ENCODE assay signal across 8 mouse cellular contexts in the genomic region with DNA sequence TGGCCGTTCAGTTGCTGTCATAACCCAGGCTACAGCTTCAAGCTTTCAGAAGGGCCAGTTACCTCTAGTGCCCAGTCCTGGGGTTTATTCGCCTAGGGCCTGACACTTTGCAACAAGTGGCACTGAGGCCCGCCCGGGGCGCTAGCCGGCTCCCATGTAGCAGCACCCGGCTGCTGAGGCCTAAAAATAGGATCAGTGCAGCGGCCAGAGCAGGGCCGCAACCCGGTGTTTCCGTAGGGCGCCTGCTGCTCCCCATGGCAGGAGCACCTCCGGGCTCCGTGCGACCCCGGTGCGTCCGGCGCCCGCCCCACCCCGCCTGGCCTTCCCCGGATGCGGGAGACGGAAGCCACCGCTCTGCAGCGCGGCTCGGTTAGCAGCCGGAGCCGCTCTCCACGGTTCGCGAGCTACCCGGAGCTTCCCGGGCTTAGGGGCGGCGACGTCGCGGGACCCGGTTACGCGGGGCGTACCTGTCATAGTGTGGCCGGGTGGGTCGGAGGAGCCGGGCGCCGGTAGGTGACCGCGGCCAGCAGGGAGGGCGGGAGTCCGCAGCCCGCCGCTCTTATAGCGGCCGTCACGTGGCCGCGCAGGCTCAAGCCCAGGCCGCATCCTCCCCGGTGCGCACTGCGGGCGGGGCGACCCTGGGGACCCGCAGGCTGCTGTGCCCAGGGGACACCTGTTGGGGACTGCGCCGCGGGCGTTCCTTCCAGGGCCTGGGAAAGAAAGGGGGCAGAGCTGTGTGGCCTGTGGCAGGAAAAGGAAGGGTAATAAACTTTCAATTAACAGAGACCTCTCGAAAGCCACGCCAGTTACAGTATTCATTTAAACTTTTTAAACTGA. TPM values are rescaled to one million over a fixed set of nuclear protein-coding genes. Genes with fewer than 3 reads are reported as not detected.
DNase-seq lines count a peak whose midpoint lies in the region; ATAC-seq and TF ChIP-seq lines count a peak whose summit lies in the region.

A gene (minus strand): TSS at position 787 of the 837 bp plus-strand sequence.

- peaks cover 6% of the 10 kb centered on the region for H3K9me3 ChIP-seq in heart, embryonic 13.5 days
- no peaks in the 10 kb centered on the region for H3K9me3 ChIP-seq in kidney, postnatal 0 days (replicated peaks; ENCODE audit: low read length)
- H3K9me3 ChIP-seq in liver, embryonic 14.5 days (ENCODE audit: control insufficient read depth, low read length), result no peaks in the 10 kb centered on the region
- H3K9me3 ChIP-seq in stomach, embryonic 15.5 days, result no peaks in the 10 kb centered on the region

- WGBS in heart, embryonic 13.5 days, result under 1% methylated on average over 72 of the region's 73 CpGs
- WGBS in kidney, postnatal 0 days, result under 1% methylated on average over 72 of the region's 73 CpGs
- under 1% methylated on average over 73 of the region's 73 CpGs for WGBS in liver, embryonic 14.5 days (ENCODE audit: insufficient replicate concordance)
- under 1% methylated on average over 73 of the region's 73 CpGs for WGBS in stomach, embryonic 15.5 days

- peak; percentile 74 for ATAC-seq in erythroid progenitor cell, adult 5-6 weeks (replicated peaks; ENCODE audit: low FRiP score, poor library complexity, severe bottlenecking)
- peak; percentile 87 for ATAC-seq in heart, embryonic 13.5 days (ENCODE audit: extremely low read depth, insufficient number of reproducible peaks, low FRiP score, low TSS enrichment)
- ATAC-seq in kidney, postnatal 0 days (replicated peaks; ENCODE audit: low FRiP score, low read depth), result peak; percentile 96
- ATAC-seq in liver, embryonic 14.5 days (ENCODE audit: insufficient read depth), result peak; percentile 88
- peak; percentile 95 for ATAC-seq in stomach, embryonic 15.5 days (ENCODE audit: insufficient read depth, low FRiP score, low read depth)

- peaks cover 40% of the 10 kb centered on the region for H3K4me1 ChIP-seq in heart, embryonic 13.5 days
- H3K4me1 ChIP-seq in kidney, postnatal 0 days (replicated peaks; ENCODE audit: insufficient read depth, low read length), result 0 out of 2 replicates have a peak, but pooled peaks cover 5% of the 10 kb centered on the region
- H3K4me1 ChIP-seq in liver, embryonic 14.5 days (replicated peaks; ENCODE audit: control insufficient read depth in 2 of 2, insufficient read depth in 2 of 2, low read length in 1 of 2), result peaks cover 0 to 2% of the 10 kb centered on the region in 2 experiments; a peak in 3 of 4 replicates
- no peaks in the 10 kb centered on the region; the same call in 1 of the 2 replicates for H3K4me1 ChIP-seq in stomach, embryonic 15.5 days

- 0 out of 2 replicates have a peak, but pooled peaks have one; percentile 37 for TF ChIP-seq POLR2A in brain, embryonic 14.5 days (IDR thresholded peaks at IDR 0.05; ENCODE audit: borderline replicate concordance, extremely low read depth, insufficient read depth, insufficient read length, poor library complexity, severe bottlenecking)

- H3K36me3 ChIP-seq in heart, embryonic 13.5 days, result peaks cover 35% of the 10 kb centered on the region
- H3K36me3 ChIP-seq in kidney, postnatal 0 days (ENCODE audit: insufficient read depth, low read length), result no peaks in the 10 kb centered on the region
- no peaks in the 10 kb centered on the region; the same call in 1 of the 2 replicates for H3K36me3 ChIP-seq in liver, embryonic 14.5 days (replicated peaks; ENCODE audit: control insufficient read depth, insufficient read depth, low read depth)
- H3K36me3 ChIP-seq in stomach, embryonic 15.5 days, result peaks cover 5% of the 10 kb centered on the region; the same call in 1 of the 2 replicates

- peak within 1 kb of the TSS; percentile 99 for H3K9ac ChIP-seq in heart, embryonic 13.5 days
- H3K9ac ChIP-seq in kidney, postnatal 0 days (ENCODE audit: low read depth, low read length), result peak within 1 kb of the TSS; percentile 80
- H3K9ac ChIP-seq in liver, embryonic 14.5 days (replicated peaks), result peak within 1 kb of the TSS; percentile 65
- peak within 1 kb of the TSS; percentile 72 for H3K9ac ChIP-seq in stomach, embryonic 15.5 days

- H3K27me3 ChIP-seq in heart, embryonic 13.5 days (replicated peaks), result no peaks in the 10 kb centered on the region
- no peaks in the 10 kb centered on the region for H3K27me3 ChIP-seq in kidney, postnatal 0 days (ENCODE audit: insufficient read depth, low read length)
- no peaks in the 10 kb centered on the region for H3K27me3 ChIP-seq in liver, embryonic 14.5 days (ENCODE audit: control insufficient read depth, insufficient read depth, low read length)
- H3K27me3 ChIP-seq in stomach, embryonic 15.5 days (replicated peaks), result no peaks in the 10 kb centered on the region

- peak; percentile 79 for DNase-seq in CD4-positive helper T cell, adult 2 months (ENCODE audit: low read depth, low spot score)
- DNase-seq in brain, embryonic 14.5 days (ENCODE audit: low read depth), result peak; percentile 63
- peak; percentile 62 for DNase-seq in kidney, postnatal 0 days (ENCODE audit: low spot score)
- DNase-seq in liver, embryonic 14.5 days (ENCODE audit: low read depth in 3 of 3, low spot score in 3 of 3), result peak; percentile 18 to 31 (median 31)
- DNase-seq in neural tube, embryonic 10.5 days (ENCODE audit: extremely low spot score, low spot score), result peak; percentile 69

- H3K27ac ChIP-seq in heart, embryonic 13.5 days (replicated peaks), result peak within 1 kb of the TSS; percentile 96
- peak within 1 kb of the TSS; percentile 25; the same call in 1 of the 2 replicates for H3K27ac ChIP-seq in kidney, postnatal 0 days
- H3K27ac ChIP-seq in liver, embryonic 14.5 days, result no peak within 1 kb of the TSS
- peak within 1 kb of the TSS; percentile 57; the same call in 1 of the 2 replicates for H3K27ac ChIP-seq in stomach, embryonic 15.5 days

- no peak for TF ChIP-seq CTCF in brain, embryonic 14.5 days (IDR thresholded peaks at IDR 0.05; ENCODE audit: borderline replicate concordance, extremely low read depth, insufficient read depth, insufficient read length)
- 0 out of 2 replicates have a peak, but pooled peaks have one; percentile 19 for TF ChIP-seq CTCF in kidney, postnatal 0 days (IDR thresholded peaks at IDR 0.05; ENCODE audit: low read depth)
- TF ChIP-seq CTCF in liver, embryonic 14.5 days (IDR thresholded peaks at IDR 0.05; ENCODE audit: low read depth), result 0 out of 2 replicates have a peak, but pooled peaks have one; percentile 4

- H3K4me3 ChIP-seq in heart, embryonic 13.5 days, result peak within 1 kb of the TSS; percentile 95
- H3K4me3 ChIP-seq in kidney, postnatal 0 days (replicated peaks; ENCODE audit: low read depth, low read length), result peak within 1 kb of the TSS; percentile 66
- H3K4me3 ChIP-seq in liver, embryonic 14.5 days (ENCODE audit: insufficient read depth in 1 of 2, low read depth in 2 of 2, low read length in 2 of 2), result peak within 1 kb of the TSS; percentile 58 to 78
- H3K4me3 ChIP-seq in stomach, embryonic 15.5 days (replicated peaks), result peak within 1 kb of the TSS; percentile 75

- peak within 1 kb of the TSS; percentile 79 for H3K4me2 ChIP-seq in heart, embryonic 13.5 days
- H3K4me2 ChIP-seq in kidney, postnatal 0 days (ENCODE audit: low read length), result peak within 1 kb of the TSS; percentile 88
- H3K4me2 ChIP-seq in liver, embryonic 14.5 days (ENCODE audit: low read depth), result peak within 1 kb of the TSS; percentile 83
- H3K4me2 ChIP-seq in stomach, embryonic 15.5 days, result peak within 1 kb of the TSS; percentile 87

- TF ChIP-seq EP300 in liver, embryonic 14.5 days (IDR thresholded peaks at IDR 0.05; ENCODE audit: low read depth), result no peak

RNA-seq across cellular contexts. Expression of the gene that starts here (rescaled TPM):
- 20.4 and 28.5 TPM in 2 replicates for polyA plus RNA-seq in brain, embryonic 14.5 days (2012; rRNA removed)
- total RNA-seq in erythroid progenitor cell, adult 5-6 weeks (2015; ENCODE audit: low replicate concordance), result 25.2 and 49.7 TPM in 2 replicates
- 10.9 and 13.2 TPM in 2 replicates for total RNA-seq in erythroid progenitor cell, adult 5-6 weeks (2017; ENCODE audit: low replicate concordance)
- polyA plus RNA-seq in heart, embryonic 13.5 days (2015; fragmentation: Nextera tagmentation; extraction: Ambion mirVana), result 686 and 787 TPM in 2 replicates
- polyA plus RNA-seq in kidney, postnatal 0 days (2015; fragmentation: Nextera tagmentation; extraction: Ambion mirVana), result 48.3 and 50.0 TPM in 2 replicates
- polyA plus RNA-seq in liver, embryonic 14.5 days (2012; rRNA removed), result 8.9 and 11.2 TPM in 2 replicates
- polyA plus RNA-seq in liver, embryonic 14.5 days (2014; fragmentation: Nextera tagmentation; extraction: Ambion mirVana), result 21.3 and 22.5 TPM in 2 replicates
- 54.3 and 62.6 TPM in 2 replicates for polyA plus RNA-seq in stomach, embryonic 15.5 days (2015; fragmentation: Nextera tagmentation; extraction: Ambion mirVana)

Comparison
In these comparisons a context has a peak if more than half of its experiments do, and no peak if none do; other contexts are left out.
1. RNA of the gene that starts here (polyA plus RNA-seq): 686 to 787 TPM in heart, embryonic 13.5 days; 54.3 to 62.6 TPM in stomach, embryonic 15.5 days, 48.3 to 50.0 TPM in kidney, postnatal 0 days, 20.4 to 28.5 TPM in brain, embryonic 14.5 days and 8.9 to 22.5 TPM in liver, embryonic 14.5 days; every median in the first group is over 10 times any median in the second.
2. Peak in every context shown above with its lines, with median percentiles within 50 percentile points of each other: DNase-seq, ATAC-seq, H3K4me2 ChIP-seq, H3K4me3 ChIP-seq and H3K9ac ChIP-seq.